Mouse (Mus musculus) liver, postnatal 0 days (tissue): Measurements from ENCODE around the gene Best2.

Source experiments
- CTCF ChIP-seq: sonication (generic); IDR thresholded peaks from 2 replicates; pipeline ENCODE4 v1.5.1; 2016; ENCODE audit warnings: antibody characterized with exemption, low read depth
- EP300 ChIP-seq: IDR thresholded peaks from 2 replicates; pipeline ENCODE4 v1.6.1; 2016; ENCODE audit warnings: antibody characterized with exemption, low read depth, mild to moderate bottlenecking

DNA sequence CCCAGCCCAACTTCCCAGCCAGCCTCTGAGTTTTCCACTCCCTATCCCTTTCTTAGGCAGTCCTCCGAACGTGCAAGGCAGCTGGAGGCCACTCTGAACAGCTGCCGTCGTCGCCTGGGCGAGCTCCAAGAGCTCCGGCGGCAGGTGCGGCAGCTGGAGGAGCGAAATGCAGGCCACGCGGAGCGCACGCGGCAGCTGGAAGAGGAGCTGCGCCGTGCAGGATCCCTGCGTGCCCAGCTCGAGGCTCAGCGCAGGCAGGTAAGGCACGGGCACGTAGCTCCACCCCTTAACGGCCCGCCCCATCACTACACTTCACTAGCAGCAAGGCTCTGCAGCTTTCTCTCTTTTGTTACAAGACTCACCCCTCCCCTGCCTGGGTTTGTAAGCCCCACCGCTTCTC lies 18.7 kb downstream of the Best2 start:
- no peak for TF ChIP-seq EP300
- no peak for TF ChIP-seq CTCF
